Mouse (Mus musculus) kidney, postnatal 0 days (tissue): ENCODE measurements around the gene Vps54. TPM values are rescaled to one million over a fixed set of nuclear protein-coding genes. Genes with fewer than 3 reads are reported as not detected.
A peak's percentile ranks its signal among the peaks of the same experiment; 100 is the strongest.

ENCODE experiments used
- ATAC-seq: fragments of 200-750 bp; cut with Nextera tagmentation; replicated peaks from 2 replicates; pipeline ENCODE4 v1.8.0; 2017; ENCODE audit warnings: low read depth, moderate number of reproducible peaks, moderate TSS enrichment, moderate library complexity; ENCODE audit not compliant: low FRiP score
- DNase-seq: peaks from one replicate; pipeline ENCODE4 v3.0.0-alpha.2; 2016; ENCODE audit warnings: low spot score
- H3K27ac ChIP-seq: fragments of 300-500 bp; sonication (generic); 2 replicates; pipeline ENCODE4 v1.5.1; 2014; ENCODE audit warnings: mild to moderate bottlenecking
- H3K27me3 ChIP-seq: fragments of 300-500 bp; sonication (generic); 2 replicates; pipeline ENCODE4 v1.6.1; 2014; ENCODE audit warnings: low read length, mixed read lengths; ENCODE audit not compliant: insufficient read depth
- H3K36me3 ChIP-seq: fragments of 300-500 bp; sonication (generic); 2 replicates; pipeline ENCODE4 v1.6.1; 2014; ENCODE audit warnings: low read length, mixed read lengths; ENCODE audit not compliant: insufficient read depth
- H3K4me1 ChIP-seq: fragments of 300-500 bp; sonication (generic); replicated peaks from 2 replicates; pipeline ENCODE4 v1.6.1; 2014; ENCODE audit warnings: antibody characterized with exemption, low read length, mixed read lengths; ENCODE audit not compliant: insufficient read depth
- H3K4me2 ChIP-seq: fragments of 300-500 bp; sonication (generic); 2 replicates; pipeline ENCODE4 v1.6.1; 2014; ENCODE audit warnings: mild to moderate bottlenecking, low read length, moderate library complexity, mixed read lengths
- H3K4me3 ChIP-seq: fragments of 300-500 bp; sonication (generic); replicated peaks from 2 replicates; pipeline ENCODE4 v1.5.1; 2014; ENCODE audit warnings: low read depth, low read length
- H3K9ac ChIP-seq: fragments of 300-500 bp; sonication (generic); 2 replicates; pipeline ENCODE4 v1.6.1; 2014; ENCODE audit warnings: low read depth, low read length
- H3K9me3 ChIP-seq: fragments of 300-500 bp; sonication (generic); replicated peaks from 2 replicates; pipeline ENCODE4 v1.6.1; 2016; ENCODE audit warnings: low read length, inconsistent platforms, mixed read lengths
- CTCF ChIP-seq: IDR thresholded peaks from 2 replicates; pipeline ENCODE4 v1.5.1; 2016; ENCODE audit warnings: antibody characterized with exemption, low read depth, mild to moderate bottlenecking, moderate library complexity
- WGBS: fragments of 180-500 bp; shearing (Covaris S2); extraction: QIAGEN DNeasy Blood & Tissue Kit; methylation state at CpG from one replicate; pipeline ENCODE4 v1.1.7; 2014; 5-methylcytosine and 5-hydroxymethylcytosine counted together
- polyA plus RNA-seq: library from polyadenylated mRNA; unstranded; fragments of >200 nt; fragmentation: Nextera tagmentation; extraction: Ambion mirVana; gene quantifications from 2 replicates; pipeline ENCODE4 v1.2.1, GENCODE M21; 2015

The Vps54 gene
- polyA plus RNA-seq, 1 experiment from 2014 or later = 15.5 TPM

DNA sequence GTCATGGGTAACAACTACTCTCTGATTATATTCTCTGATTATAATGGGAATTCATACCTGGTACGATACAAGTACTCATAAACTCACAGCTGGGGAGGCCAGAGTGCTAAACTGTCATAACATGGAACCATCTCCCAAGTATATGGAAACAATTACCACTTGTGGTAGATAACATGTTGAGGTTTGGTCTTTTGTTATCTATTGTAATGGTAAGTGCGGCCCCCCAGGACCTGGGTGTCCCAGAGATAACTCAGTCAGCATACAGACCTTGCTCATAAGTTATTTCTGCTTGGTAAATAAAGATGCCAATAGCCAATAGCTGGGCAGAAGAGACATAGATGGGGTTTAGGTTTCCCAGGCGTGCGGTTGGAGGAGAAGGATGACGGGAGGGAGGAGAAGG is 104.4 kb downstream of the Vps54 start:
- Histone ChIP-seq H3K9me3 (no peaks in the 10 kb centered on the region), H3K4me2 (no peak overlapping the region), H3K4me1 (no peaks in the 10 kb centered on the region), H3K27ac (no peak overlapping the region), H3K4me3 (no peak overlapping the region), H3K27me3 (no peaks in the 10 kb centered on the region), H3K36me3 (0 out of 2 replicates have a peak, but pooled peaks cover 6% of the 10 kb centered on the region), H3K9ac (no peak overlapping the region)
- no peak for ATAC-seq
- no peak for TF ChIP-seq CTCF
- no peak for DNase-seq
- 97% methylated on average over 5 of the region's 5 CpGs for WGBS

GRCm38 (mm10) chr11:21346020-21346419 is 106.9 kb downstream of the Vps54 start:
- no peak for DNase-seq
- no peak for TF ChIP-seq CTCF
- WGBS = 92% methylated on average over 3 of the region's 3 CpGs
- no peaks in the 10 kb centered on the region for H3K27me3 ChIP-seq
- H3K27ac ChIP-seq = no peak overlapping the region
- no peak overlapping the region for H3K4me3 ChIP-seq
- 0 out of 2 replicates have a peak, but pooled peaks cover 6% of the 10 kb centered on the region for H3K36me3 ChIP-seq
- no peaks in the 10 kb centered on the region for H3K4me1 ChIP-seq
- H3K4me2 ChIP-seq = no peak overlapping the region
- no peak overlapping the region for H3K9ac ChIP-seq
- H3K9me3 ChIP-seq = no peaks in the 10 kb centered on the region
- no peak for ATAC-seq

GRCm38 (mm10) chr11:21348890-21349289 is 109.8 kb downstream of the Vps54 start:
- H3K4me1 ChIP-seq = no peaks in the 10 kb centered on the region
- ATAC-seq (no peak), DNase-seq (no peak)
- no peak overlapping the region for H3K9ac ChIP-seq
- no peak overlapping the region for H3K27ac ChIP-seq
- WGBS = 94% methylated on average over 2 of the region's 2 CpGs
- no peak for TF ChIP-seq CTCF
- peaks cover 10% of the 10 kb centered on the region; the same call in 1 of the 2 replicates for H3K36me3 ChIP-seq
- H3K9me3 ChIP-seq = no peaks in the 10 kb centered on the region
- no peak overlapping the region for H3K4me3 ChIP-seq
- H3K27me3 ChIP-seq = no peaks in the 10 kb centered on the region
- H3K4me2 ChIP-seq = no peak overlapping the region

DNA sequence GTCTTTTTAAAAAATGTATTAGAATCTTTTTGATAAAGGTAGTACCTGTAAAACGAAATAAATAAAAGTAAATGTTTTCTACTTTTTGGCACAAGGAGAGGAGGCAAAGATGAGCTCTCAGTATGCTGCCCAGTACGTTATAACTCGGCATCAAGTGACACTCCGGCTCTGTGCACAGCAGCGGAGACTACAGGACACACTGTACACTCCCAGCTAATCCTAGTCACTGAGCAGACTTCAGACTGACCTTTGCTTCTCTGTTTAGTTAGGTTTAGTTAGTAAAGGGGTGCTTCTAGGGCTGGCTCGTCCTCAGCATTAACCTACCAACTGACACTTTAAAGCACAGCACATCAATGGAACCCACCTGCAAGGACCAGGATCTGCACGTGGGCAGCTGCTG is 112.2 kb downstream of the Vps54 start:
- Histone ChIP-seq H3K4me2 (no peak overlapping the region), H3K27ac (no peak overlapping the region), H3K9me3 (no peaks in the 10 kb centered on the region), H3K9ac (no peak overlapping the region), H3K4me3 (no peak overlapping the region), H3K36me3 (peaks cover 10% of the 10 kb centered on the region; the same call in 1 of the 2 replicates), H3K4me1 (no peaks in the 10 kb centered on the region), H3K27me3 (no peaks in the 10 kb centered on the region)
- ATAC-seq = peak; percentile 65
- WGBS = 78% methylated on average over 7 of the region's 7 CpGs
- TF ChIP-seq CTCF = no peak
- DNase-seq = no peak

DNA sequence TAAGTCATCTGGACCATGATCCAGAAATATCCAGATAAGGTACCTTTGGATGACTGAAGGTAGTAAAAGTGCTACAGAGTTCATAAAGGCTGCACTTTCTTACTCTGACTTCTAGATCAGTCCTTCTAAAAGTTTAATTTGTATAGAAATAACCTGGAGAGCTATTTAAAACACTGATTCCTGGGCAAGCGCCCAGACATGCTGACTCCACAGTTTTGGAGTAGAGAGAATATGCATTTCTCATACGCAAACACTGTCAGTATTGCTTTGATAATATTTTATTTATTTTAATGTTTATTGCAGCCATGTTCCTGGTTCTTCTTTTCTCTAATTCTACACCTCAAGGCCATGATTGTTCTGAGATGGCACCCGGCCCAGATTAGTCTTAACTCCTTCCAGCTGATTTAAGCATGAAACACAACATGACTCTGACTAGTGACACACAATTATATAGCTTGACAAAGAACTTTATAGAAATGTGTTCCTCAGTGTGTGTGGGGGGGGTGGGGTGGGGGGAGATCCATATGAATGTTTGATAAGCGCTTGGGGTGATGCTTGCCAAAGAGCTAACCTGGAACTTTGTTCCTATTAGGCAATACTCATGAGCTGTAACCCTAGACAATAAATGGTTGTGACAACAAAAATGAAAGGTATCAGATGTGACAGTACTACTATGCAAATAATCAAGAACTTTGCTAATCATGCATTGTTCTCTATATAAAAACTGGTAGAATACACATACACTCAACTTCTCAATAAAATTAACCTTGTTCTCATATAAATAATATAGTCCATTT is 124.3 kb downstream of the Vps54 start:
- no peak for ATAC-seq
- H3K4me3 ChIP-seq = no peak overlapping the region
- DNase-seq = no peak
- no peak for TF ChIP-seq CTCF
- 89% methylated on average over 4 of the region's 4 CpGs for WGBS
- H3K9me3 ChIP-seq = no peaks in the 10 kb centered on the region
- no peaks in the 10 kb centered on the region for H3K36me3 ChIP-seq
- no peaks in the 10 kb centered on the region for H3K27me3 ChIP-seq
- no peaks in the 10 kb centered on the region for H3K4me1 ChIP-seq
- no peak overlapping the region for H3K27ac ChIP-seq
- no peak overlapping the region for H3K9ac ChIP-seq
- H3K4me2 ChIP-seq = no peak overlapping the region

DNA sequence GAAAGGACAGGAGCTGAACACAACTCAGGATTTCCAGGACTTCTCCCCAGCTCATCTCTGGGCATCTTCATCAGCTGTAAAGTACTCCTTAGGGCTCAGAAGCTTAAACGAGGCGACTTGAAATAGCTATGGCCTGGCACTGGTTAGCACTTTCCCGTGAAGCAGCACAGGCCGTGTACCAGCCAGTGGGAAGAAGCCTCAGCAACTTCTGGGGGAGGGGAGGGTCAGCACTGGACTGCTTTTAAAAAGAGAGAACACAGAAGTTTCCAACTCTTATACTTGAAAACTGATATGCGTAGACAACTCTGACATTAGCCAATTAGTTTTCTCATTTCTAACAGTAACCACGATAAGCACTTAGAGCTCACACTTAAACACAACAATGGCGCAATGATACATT is 129.4 kb downstream of the Vps54 start:
- no peak for ATAC-seq
- H3K4me3 ChIP-seq = no peak overlapping the region; the same call in 1 of the 2 replicates
- TF ChIP-seq CTCF = no peak
- H3K4me1 ChIP-seq = peaks cover 4% of the 10 kb centered on the region; the same call in 1 of the 2 replicates
- H3K27ac ChIP-seq = no peak overlapping the region
- H3K36me3 ChIP-seq = no peaks in the 10 kb centered on the region
- peak overlapping the region; percentile 70 for H3K4me2 ChIP-seq
- H3K9me3 ChIP-seq = no peaks in the 10 kb centered on the region
- peak; percentile 54 for DNase-seq
- 31% methylated on average over 7 of the region's 7 CpGs for WGBS
- H3K9ac ChIP-seq = no peak overlapping the region
- H3K27me3 ChIP-seq = no peaks in the 10 kb centered on the region
